Mouse (Mus musculus) Muller cell, postnatal 12 days (primary cell): ENCODE measurements around the gene Tceal7.
"Not testable (repeated sequence)": the region's sequence is repeated elsewhere in the genome, so short reads cannot be mapped to it uniquely, and the experiment has no call there.

Experiments
- DNase-seq: peaks from one replicate; pipeline ENCODE4 v3.0.0-alpha.2; 2015; ENCODE audit errors: inconsistent ontology term

The Tceal7 gene

DNA sequence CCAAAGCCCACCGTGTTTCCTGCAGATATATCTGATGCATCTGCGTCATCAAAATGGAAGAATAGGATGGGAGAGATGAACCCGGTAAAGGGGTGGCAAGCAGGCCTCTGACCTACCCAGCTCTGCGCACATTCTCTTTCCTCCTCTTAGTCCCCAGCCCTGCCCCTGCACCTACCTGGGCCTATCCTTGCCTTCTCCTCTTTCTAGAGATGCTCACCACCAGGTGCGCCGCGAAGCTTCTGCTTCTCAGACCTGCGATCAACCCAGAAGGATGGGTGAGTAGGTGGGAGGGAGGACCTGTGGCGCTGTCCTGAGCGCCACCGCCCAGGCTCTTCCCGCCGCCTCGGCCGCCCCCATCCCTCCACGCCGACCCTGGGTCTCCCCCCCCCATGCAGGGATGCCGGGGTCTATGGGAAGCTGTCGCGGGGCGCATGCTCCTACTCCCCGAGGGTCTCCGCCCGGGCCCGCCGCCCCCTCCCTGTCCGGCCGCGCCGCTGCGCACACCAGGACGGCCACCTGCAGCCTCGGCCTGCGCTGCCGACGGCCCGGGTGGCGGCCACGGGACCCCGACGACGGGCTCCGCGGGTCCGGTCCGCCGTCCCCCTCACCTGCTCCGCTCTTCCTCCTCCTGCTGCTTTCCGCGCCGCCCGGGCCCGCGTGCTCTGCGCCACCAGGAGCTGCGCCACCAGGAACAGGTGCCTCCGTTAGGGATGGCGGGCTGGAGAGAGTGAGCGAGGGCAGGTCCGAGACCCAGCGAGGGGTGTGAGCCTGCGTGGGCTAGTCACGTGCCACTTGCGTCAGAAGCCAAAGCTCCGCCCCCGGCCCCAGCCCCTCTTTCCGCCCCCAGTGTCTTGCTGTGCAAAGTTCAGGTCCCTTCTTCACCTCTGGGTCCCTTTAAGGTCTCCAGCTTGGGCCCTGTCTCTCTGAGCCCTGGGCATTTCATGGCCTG is at the start of gene Tceal7, which contains the start of gene Bex1:
TSS of gene Tceal7 (plus strand) at position 51 of the 949 bp plus-strand sequence.
TSS of gene Bex1 (minus strand) at position 785 of the 949 bp plus-strand sequence.
- not testable (repeated sequence) for DNase-seq

DNA sequence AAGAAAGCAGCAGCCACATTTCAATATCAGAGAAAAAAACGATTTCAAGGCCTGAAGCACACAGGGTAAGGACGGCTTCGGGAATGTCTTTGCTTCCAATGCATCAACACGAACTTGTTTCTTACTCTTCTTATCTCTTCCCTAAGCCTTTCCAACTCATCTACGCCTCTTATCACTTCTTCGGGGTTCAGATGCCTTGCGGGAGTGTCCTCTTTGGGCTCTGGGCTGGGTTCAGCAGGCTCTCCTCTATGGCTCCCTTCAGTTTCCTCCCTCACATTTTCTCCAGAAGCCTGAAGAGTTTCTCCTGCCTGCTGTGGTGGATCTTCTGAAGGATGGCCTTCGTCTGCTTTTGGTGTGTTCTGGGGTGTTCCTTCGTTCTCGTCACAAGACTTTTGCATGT is 44.0 kb upstream of the Tceal7 start:
- no peak for DNase-seq

DNA sequence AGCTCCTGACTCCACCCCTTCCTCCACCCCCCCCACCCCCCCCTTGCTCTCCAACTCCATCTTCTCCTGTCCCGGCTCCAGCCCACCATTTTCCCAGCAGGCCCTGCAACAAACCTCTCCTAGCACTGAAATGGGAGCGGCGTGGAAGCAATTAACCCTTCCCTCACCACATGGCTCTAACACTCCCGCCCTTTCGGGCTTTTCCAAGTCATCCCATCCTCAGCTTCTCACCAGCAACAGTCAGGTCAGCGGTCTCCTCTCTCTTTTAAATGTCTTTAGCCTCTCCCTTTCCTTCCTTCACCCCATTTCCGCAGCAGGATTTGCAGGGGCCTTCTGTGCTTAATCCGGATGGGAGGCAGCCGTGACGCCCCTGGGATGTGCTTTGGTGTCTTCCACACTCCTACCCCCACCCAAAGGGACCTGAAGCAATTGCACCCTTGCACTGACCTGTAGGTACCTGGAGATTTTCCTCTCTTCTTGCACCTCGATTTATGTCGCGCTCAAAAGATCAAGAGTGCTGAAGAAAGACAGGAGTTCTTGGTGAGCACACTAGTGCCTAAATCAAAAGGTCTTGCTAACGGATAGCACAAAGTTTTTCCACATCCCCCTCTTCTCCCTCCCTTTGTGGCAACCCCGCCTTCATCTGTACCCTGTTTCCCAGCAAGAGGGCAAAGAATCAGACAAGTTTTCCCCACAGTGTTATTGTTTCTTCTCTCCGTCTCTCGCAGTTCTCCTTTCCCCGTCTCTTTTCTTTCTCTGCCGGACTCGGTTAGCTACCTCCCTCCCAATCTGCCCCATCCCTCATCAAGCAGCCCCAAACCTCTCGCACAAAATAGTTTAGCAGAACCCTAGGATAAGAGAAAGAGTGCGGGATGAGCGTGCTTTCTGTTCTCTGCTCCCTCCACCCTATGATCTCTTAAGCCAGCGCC is 43.1 kb upstream of the Tceal7 start:
- DNase-seq, result peak; percentile 57

DNA sequence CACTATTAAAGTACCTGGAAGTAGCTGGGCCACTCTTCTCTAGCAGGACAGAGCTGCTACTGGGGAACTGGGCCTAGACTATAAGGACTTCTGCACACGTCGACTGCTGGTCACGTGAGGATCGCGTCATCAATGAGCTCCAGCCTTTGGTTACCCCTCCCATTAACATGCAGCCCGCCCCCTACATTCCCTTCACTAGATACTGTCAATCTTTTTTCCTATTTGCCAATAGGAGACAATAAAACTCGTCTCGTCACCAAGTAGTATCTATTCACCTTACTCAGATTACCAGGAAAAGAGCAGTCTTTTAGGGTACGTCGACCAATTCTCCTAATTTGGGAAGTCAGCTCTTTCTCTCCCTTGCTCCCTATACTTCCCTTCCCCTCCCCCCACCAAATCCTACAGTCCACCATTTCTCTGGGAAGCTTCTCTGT is 42.4 kb upstream of the Tceal7 start, which contains the start of gene Tceal8:
TSS of gene Tceal8 (minus strand) at position 225 of the 434 bp plus-strand sequence.
- peak; percentile 89 for DNase-seq

DNA sequence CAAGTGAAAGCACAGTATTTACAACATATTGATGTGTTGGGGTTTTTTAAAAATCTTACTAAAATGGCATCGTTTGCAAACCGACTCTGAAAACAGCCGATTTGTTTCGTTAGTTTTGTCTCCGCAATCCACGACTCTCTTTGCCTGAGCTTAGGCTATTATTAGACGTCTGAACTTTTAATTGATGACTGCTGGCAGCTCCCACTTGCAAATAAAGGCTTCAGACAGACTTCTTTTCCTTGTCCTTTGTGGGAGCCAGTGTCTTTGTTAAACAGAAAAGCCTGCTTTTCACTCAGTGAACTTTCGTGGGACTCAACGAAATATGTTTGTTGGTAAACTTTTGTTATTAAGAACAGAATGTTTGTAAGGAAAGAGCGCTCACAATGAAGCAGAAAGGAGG is 41.8 kb upstream of the Tceal7 start:
- no peak for DNase-seq

DNA sequence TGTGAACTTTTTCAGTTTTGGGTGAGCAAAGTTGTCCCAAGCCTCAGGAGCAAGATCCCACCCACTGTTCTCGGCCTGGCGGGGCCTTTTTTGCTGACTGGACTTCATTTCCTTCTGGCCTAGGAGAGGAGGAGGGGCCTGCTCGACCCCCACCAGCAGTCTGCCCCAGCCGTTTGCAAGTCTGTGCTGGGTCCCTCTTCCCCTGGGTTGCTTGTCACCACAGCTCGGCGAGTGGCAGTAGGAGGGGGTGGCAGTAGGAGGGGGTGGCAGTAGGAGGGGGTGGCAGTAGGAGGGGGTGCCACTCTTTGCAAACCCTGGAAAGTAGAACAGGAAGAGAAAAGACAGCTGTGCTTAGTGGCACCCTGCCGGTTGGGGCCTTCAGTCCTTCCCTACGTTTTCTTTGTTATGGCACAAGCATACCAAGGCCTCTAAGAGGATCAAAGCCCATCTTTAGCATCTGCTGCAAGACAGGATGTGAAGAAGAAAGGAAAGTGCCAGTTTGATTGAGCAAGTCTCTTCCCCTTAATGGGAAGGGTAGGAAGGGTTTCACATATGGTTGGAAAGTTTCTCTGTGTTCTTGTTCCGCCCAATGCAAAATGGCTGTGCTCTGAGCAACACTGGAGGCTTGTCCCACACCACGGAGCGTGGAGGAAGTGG is 33.6 kb upstream of the Tceal7 start:
- DNase-seq, result no peak

DNA sequence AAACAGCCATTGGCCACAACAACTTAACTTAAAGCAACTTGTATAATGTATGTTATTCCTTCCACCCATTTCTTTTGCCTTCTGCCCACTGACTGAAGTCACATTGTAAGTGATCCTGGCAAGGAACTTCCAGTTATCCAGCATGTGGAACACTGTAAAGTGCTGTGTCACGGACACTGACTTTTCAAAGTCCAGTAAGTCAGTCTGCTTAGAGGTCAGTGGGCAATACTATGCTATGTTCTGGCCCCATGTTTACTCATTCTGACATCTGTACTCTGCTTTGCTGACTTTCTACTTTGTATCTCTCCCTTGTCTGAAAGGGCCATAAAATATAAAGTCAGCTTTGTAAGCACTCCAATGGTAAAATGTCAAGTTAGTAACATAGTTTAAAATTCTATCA is 31.5 kb upstream of the Tceal7 start:
- no peak for DNase-seq

DNA sequence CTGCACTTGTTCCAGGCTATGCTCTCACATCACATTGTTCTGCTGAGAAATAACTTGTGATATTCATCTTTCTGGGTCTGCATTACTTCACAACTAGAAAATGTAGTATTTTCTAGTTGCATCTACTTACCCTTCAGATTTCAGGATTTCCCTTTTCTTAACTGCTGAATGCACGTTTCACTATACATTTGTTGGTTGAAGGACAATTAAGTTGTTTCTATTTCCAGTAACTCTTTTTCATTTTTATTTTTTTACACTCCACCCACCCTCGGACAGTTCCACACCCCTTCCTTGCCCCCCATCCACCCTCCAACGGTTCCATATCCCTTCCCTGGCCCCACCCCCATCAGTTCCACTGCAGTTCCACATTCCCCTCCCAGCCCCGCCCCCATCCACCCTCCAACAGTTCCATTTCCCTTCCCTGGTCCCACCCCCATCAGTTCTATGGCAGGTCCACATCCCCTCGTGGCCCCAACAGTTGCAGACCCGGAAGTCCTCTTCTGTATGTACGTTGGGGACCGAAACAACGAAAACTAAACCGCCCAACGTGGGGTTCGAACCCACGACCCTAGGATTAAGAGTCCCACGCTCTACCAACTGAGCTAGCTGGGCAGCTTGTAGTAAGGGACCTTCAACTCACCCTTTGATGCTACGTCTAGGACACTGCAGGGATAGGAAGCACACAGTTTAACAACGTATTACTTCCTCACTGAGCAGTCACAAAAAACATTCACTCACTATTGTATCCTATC is 19.2 kb upstream of the Tceal7 start:
- no peak for DNase-seq

DNA sequence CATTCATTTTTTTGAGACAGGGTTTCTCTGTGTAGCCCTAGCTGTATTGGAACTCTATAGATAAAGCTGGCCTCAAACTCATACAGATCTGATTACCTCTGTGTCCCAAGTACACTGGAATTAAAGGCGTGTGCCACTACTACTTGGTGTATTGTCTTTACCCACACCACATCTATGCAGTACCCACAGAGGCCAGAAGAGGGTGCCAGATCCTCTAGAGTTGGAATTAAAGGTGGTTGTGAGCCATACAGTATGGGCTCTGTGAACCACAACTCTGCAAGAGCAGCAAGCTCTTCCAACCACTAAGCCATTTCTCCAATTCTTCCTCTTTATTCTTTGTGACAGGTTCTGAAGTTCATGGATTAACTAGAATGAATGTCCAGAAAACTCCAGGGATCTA is 17.7 kb upstream of the Tceal7 start:
- DNase-seq, result no peak

DNA sequence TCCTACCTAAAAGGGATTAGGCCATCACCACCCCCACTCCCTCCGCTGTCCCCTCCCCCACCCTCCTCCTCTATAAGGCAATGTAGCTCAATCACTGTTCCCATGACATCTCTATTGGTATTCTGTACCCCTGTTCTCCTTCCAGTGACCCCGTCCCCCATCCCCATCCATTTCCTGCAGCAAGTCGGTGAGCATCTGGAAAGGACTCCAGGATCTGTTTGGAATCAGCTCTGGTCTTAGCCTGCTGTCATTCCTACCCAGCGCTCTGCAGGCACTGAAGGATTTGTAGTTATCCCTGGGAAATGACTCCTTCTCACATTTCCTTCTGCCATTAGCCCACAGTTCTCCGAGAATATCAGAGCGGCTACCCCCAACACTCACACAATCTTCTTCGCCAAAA is 11.3 kb upstream of the Tceal7 start:
- no peak for DNase-seq

DNA sequence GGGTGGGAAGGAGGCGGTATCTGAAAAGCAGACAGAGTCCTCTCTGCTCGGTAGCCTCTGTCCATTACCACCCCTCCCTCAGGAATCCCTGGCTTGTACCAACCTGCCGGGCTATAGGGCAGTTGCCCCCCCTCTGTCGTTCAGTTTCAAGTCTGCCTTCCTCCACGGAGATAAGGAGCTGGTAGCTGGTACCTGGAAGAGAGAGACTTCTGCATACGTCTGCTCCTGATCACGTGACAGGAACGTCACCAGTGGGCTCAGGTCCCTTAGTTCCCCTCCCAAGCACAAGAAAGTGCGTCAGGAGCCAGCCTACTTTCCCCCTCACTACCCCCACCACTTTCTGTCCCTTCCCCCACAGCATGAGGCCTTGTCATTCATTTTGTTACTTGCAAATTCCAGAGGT is 10.9 kb upstream of the Tceal7 start, which contains the start of gene Tceal5:
TSS of gene Tceal5 (minus strand) at position 213 of the 403 bp plus-strand sequence.
- DNase-seq, result peak; percentile 62

DNA sequence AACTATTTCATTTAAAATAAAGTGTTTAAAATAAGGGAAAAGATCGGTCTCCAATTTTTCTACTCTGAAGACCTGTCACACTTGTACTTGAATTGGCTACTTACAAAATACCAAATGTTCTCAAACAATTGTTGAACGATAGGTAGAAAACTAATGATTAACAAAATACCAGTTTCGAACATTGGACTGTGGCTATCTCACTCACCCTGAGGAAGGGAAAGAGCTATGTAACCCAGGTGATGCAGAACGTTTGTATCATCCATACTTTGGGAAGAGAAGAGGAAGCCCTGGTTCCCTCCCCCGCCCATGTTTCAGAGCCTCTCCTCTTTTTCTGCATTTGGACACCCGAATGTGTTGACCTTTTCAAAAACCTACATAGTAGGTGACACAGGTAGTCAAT is 10.2 kb upstream of the Tceal7 start:
- no peak for DNase-seq

DNA sequence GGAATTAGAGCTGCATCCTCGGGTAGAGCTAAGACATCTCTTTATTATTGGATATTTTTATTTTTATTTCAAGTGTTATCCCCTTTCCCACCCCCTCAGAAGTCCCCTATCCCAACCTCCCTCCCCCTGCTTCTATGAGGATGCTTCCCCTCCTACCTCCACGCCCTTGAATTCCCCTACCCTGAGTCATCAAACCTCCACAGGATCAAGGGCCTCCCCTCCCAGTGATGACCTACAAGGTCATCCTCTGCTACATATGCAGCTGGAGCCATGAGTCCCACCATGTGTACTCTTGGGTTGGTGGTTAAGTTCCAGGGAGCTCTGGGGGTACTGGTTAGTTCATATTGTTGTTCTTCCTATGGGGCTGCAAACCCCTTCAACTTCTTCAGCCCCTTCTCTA is 1.2 kb upstream of the Tceal7 start:
- DNase-seq, result no peak

DNA sequence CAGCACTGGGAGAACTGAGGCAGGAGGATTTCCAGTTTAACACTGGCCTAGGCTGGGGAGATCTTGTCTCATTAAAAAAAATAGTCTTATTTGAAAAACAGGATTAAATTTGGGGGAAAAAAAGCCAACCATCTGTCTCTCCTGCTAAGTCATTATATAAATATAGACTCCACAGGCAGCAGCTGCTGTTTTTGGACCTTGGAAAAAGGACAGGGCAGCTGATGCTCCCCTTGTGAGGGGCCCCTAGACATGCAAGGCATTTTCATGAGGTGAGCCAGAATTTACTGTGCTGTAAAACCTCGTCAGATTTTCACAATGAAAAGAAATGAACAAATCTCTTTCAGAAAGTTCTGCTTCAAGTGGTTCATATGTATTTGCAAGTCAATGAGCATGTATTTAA is 1.7 kb downstream of the Tceal7 start:
- DNase-seq, result no peak

DNA sequence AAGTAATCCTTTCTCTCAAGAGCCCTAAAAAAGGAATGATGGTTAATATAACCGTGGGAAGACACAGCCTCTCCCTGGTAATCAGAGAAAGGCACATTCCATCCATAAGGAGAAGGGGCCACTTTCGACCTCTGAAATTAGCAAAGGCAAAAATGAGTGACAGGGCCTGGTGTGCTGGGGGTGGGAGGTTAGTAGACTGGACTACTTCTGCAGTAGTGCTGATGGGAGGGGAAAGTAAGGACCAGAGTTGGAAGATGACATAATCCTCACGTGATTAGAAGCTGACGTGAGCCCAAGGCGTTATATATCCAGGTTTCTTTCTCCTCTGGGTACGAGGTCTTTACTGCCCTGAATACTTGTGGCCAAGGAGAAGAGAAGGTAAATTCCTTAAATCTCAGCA is 9.1 kb downstream of the Tceal7 start:
- DNase-seq, result no peak

DNA sequence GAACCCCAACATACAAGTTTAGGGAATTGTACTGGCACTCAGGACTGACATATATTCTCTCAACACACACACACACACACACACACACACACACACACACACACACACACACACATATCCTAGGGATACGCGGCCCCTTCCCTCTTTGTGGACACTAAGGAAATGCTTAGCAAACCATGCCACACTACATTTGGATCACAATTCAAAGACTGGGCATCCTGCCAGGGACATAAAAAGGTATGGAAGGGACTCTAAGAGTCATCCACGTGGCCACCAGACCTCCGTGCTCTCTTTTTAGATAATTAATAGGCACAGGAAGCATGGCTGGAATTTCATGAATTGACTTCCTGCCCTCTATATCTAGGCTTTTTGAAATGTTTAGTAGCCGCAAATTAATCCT is 13.2 kb downstream of the Tceal7 start:
- no peak for DNase-seq

DNA sequence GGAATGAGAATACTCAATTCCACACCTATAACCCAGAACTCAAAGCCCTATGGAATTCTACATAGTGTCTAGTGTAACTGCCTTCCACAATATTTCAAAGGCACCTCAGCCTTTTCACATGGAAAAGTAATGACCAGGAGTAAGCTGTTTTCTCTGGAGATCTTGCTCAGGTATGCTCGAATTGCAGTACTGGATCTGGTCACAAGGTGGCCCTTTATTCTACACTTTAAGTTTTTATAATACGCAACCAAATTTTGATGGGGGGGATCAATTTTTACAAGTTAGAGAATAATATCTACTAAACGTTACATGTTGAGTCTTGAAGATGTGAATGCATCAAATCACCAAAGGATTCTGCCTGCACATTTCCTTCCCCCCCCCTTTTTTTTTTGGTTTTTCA is 23.5 kb downstream of the Tceal7 start:
- no peak for DNase-seq

DNA sequence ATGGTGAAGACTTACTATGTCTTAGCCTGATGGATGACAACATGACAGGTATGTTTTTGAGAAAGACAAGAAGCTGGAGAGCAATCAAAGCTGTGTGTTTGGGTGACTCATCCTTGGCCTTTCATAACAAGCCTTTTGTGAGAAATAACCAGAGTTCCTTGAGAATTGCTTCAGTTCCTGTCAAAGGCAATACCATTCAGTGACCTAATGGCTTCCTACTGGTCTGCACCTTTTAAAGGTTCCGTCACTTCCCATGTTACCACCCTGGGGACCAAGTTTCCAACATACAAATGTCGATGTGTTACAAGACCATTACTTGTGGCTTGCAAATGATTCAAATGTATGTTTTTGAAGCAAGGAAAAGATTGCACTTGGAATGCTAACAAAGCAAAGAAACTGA is 28.6 kb downstream of the Tceal7 start:
- peak; percentile 16 for DNase-seq

DNA sequence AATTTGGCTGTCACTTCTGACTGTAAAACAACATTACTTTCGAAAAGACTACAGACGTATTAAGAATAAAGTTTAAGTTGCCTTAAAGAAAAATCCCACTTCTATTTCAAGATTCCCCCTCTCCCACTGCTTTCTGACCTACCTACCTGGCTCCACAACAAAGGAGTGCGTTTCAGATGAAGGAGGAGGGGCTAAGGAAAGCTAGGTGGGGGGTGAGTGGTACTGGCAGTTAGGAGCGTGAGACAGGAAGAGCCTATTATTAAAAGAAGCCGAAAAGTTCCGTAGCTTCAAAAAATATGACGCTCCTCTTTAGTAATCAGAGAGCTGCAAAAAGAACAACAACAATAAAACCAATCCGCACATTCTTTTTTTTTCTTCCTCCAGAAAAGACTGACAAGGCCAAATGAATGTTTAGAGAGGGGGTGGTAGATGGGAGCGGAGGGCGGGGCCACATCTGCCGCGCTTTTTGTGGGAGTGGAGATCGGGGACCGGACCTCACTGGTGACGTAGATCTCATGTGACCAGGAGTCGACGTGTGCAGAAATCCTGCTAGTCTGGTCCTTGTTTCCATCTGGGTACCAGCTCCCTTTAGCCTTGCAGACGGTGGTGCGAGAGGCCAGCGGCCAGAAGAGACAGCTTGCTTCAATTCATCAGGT is 30.1 kb downstream of the Tceal7 start, which contains the start of gene Tceal9:
TSS of gene Tceal9 (plus strand) at position 506 of the 656 bp plus-strand sequence.
- peak; percentile 89 for DNase-seq

DNA sequence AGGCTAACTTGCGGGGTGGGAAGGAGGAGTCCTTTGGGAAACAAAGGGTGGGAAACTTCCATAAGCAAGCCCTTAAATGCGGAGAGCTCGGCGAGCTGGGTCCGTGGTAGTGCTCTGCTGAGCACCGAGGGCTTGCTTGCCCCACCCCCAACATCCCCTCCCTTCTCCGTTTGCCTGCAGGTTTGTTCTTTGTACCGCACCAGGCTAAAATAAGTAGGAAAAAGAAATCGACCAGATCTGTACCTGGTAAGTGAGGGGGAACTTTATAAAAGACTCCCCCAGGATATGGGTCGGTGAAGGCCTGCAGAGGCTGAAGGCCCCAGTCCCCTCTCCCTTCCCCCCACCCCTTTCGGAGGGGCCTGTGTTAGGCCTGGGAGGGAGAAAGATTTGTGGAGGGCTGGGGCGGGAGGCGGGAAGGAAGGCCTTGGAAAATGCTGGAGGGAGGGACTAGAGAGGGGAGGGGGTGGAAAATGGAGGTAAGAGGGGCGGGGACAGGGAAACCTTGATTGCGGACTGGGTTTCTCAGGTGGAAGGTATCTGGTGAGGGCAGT is 31.0 kb downstream of the Tceal7 start:
- peak; percentile 66 for DNase-seq
